Mouse (Mus musculus) E14TG2a.4 (cell line): ENCODE results near the gene Lancl1.
A peak's percentile ranks its signal among the peaks of the same experiment; 100 is the strongest.

Source experiments
- H3K27me3 ChIP-seq: 2 replicates; pipeline ENCODE4 v1.6.1; 2014; ENCODE audit warnings: low read length, control low read depth; ENCODE audit not compliant: insufficient read depth
- H3K36me3 ChIP-seq: 2 replicates; pipeline ENCODE4 v1.6.1; 2014; ENCODE audit warnings: low read length, control low read depth; ENCODE audit not compliant: insufficient read depth
- H3K4me1 ChIP-seq: replicated peaks from 2 replicates; pipeline ENCODE4 v1.6.1; 2014; ENCODE audit warnings: low read depth, low read length, control low read depth
- H3K4me3 ChIP-seq: replicated peaks from 2 replicates; pipeline ENCODE4 v1.5.1; 2014; ENCODE audit warnings: mild to moderate bottlenecking, low read length
- H3K9me3 ChIP-seq: 2 replicates; pipeline ENCODE4 v1.6.1; 2014; ENCODE audit warnings: low read length, control low read depth
- CTCF ChIP-seq: conservative IDR thresholded peaks from 2 replicates; pipeline ENCODE4 v1.5.1; 2014; ENCODE audit warnings: low read length
- NANOG ChIP-seq: IDR thresholded peaks from 2 replicates; pipeline ENCODE4 v1.6.1; 2014; ENCODE audit warnings: borderline replicate concordance, low read length, mixed read lengths
- POU5F1 ChIP-seq: IDR thresholded peaks from 2 replicates; pipeline ENCODE4 v1.6.1; 2014; ENCODE audit warnings: low read length, borderline replicate concordance

Lancl1 gene

GRCm38 (mm10) chr1:67038246-67038987 is at the start of gene Lancl1:
TSS of gene Lancl1 (minus strand) at chr1:67038872.
- Histone ChIP-seq H3K36me3 (peaks cover 27% of the 10 kb centered on the region), H3K27me3 (no peaks in the 10 kb centered on the region), H3K9me3 (no peaks in the 10 kb centered on the region), H3K4me3 (peak within 1 kb of the TSS; percentile 96), H3K4me1 (peaks cover 9% of the 10 kb centered on the region)
- no peak for TF ChIP-seq CTCF
- no peak for TF ChIP-seq NANOG
- no peak for TF ChIP-seq POU5F1

GRCm38 (mm10) chr1:67079146-67079545 is 40.5 kb upstream of the Lancl1 start:
- Histone ChIP-seq H3K4me3 (no peak overlapping the region), H3K9me3 (no peaks in the 10 kb centered on the region), H3K4me1 (no peaks in the 10 kb centered on the region), H3K36me3 (no peaks in the 10 kb centered on the region), H3K27me3 (no peaks in the 10 kb centered on the region)
- TF ChIP-seq POU5F1 = no peak
- no peak for TF ChIP-seq CTCF
- no peak for TF ChIP-seq NANOG

- H3K4me1 ChIP-seq = no peaks in the 10 kb centered on the region
- no peak for TF ChIP-seq CTCF
- TF ChIP-seq NANOG = no peak
- no peak for TF ChIP-seq POU5F1
- no peaks in the 10 kb centered on the region for H3K9me3 ChIP-seq
- H3K36me3 ChIP-seq = no peaks in the 10 kb centered on the region
- H3K4me3 ChIP-seq = no peak overlapping the region
- H3K27me3 ChIP-seq = no peaks in the 10 kb centered on the region
Measured at GRCm38 (mm10) chr1:67078666-67079065, 40.0 kb upstream of the Lancl1 start.

GRCm38 (mm10) chr1:67077739-67078138 is 39.1 kb upstream of the Lancl1 start:
- Histone ChIP-seq H3K9me3 (no peaks in the 10 kb centered on the region), H3K27me3 (no peaks in the 10 kb centered on the region)
- TF ChIP-seq CTCF (no peak), POU5F1 (no peak), NANOG (no peak)

GRCm38 (mm10) chr1:67067561-67067960 is 28.9 kb upstream of the Lancl1 start:
- Histone ChIP-seq H3K27me3 (peaks cover 1% of the 10 kb centered on the region; the same call in 1 of the 2 replicates), H3K4me3 (no peak overlapping the region), H3K36me3 (no peaks in the 10 kb centered on the region), H3K9me3 (no peaks in the 10 kb centered on the region), H3K4me1 (no peaks in the 10 kb centered on the region)
- TF ChIP-seq POU5F1 = no peak
- no peak for TF ChIP-seq NANOG
- TF ChIP-seq CTCF = no peak

More at GRCm38 (mm10) chr1:67077739-67078138, 39.1 kb upstream of the Lancl1 start:
- no peaks in the 10 kb centered on the region for H3K36me3 ChIP-seq
- no peak overlapping the region for H3K4me3 ChIP-seq
- no peaks in the 10 kb centered on the region for H3K4me1 ChIP-seq

GRCm38 (mm10) chr1:67065347-67066270 is 26.9 kb upstream of the Lancl1 start:
- TF ChIP-seq CTCF (no peak), NANOG (no peak), POU5F1 (no peak)
- no peaks in the 10 kb centered on the region for H3K4me1 ChIP-seq
- no peaks in the 10 kb centered on the region for H3K36me3 ChIP-seq
- no peaks in the 10 kb centered on the region for H3K9me3 ChIP-seq
- peaks cover 8% of the 10 kb centered on the region for H3K27me3 ChIP-seq
- no peak overlapping the region for H3K4me3 ChIP-seq

- Histone ChIP-seq H3K4me3 (no peak overlapping the region), H3K27me3 (peaks cover 8% of the 10 kb centered on the region), H3K4me1 (no peaks in the 10 kb centered on the region), H3K36me3 (no peaks in the 10 kb centered on the region), H3K9me3 (no peaks in the 10 kb centered on the region)
- TF ChIP-seq NANOG = no peak
- no peak for TF ChIP-seq POU5F1
- peak; percentile 90 for TF ChIP-seq CTCF
Measured at GRCm38 (mm10) chr1:67061456-67062085, 22.9 kb upstream of the Lancl1 start.

- H3K4me3 ChIP-seq = no peak overlapping the region
- H3K36me3 ChIP-seq = no peaks in the 10 kb centered on the region
- no peaks in the 10 kb centered on the region for H3K27me3 ChIP-seq
- no peaks in the 10 kb centered on the region for H3K4me1 ChIP-seq
- H3K9me3 ChIP-seq = no peaks in the 10 kb centered on the region
- TF ChIP-seq POU5F1 (no peak), NANOG (no peak), CTCF (no peak)
Measured at GRCm38 (mm10) chr1:67055816-67056215, 17.1 kb upstream of the Lancl1 start.
